12 mouse cellular contexts compared by ENCODE assay signal in the genomic region with DNA sequence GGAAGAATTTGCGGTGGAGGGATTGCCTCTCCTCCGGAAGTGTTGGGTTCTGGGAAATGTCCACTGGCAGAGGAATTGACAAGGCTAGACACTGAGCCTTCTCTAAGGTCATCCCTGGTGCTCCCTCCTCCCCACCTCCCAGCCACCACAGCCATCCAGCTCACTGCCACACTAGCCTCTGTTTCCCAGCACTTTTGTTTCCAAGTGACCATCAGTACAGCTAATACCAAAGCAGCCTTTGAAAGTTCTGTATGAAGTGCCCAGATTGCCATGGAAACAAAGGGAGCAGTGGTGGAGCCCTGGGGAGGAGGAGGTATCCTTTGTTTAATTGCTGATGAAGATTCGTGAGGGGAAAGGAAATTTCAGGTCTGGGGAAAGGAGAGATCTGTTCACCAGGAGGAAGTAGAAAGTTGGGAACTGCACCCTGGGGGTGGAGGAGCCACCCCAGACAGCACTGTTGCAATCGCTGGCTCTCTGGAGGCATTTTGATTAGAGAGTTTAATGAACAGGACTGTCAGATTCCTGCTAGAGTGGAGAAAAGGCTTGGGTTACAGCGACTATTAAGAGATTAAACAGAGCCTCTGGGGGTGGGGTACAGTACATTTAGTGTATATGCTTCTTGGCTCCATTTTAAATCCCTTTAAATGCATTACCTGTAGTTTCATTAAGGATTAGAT. TPM values are rescaled to one million over a fixed set of nuclear protein-coding genes. Genes with fewer than 3 reads are reported as not detected.
A peak's percentile ranks its signal among the peaks of the same experiment; 100 is the strongest.
DNase-seq lines count a peak whose midpoint lies in the region; ATAC-seq lines count a peak whose summit lies in the region.
"Had no signal": no experiment of that assay in that cellular context is flagged by ENCODE, and none has a peak within 500 bp of the region (broad histone marks: within the 10 kb centered on the region; RNA-seq: fewer than 3 reads in every experiment).

No protein-coding gene starts in this region.

- WGBS in forebrain, embryonic 12.5 days = 23% methylated on average over 5 of the region's 5 CpGs
- WGBS in midbrain, embryonic 10.5 days = 34% methylated on average over 5 of the region's 5 CpGs

- peak; percentile 70 for ATAC-seq in forebrain, embryonic 12.5 days (ENCODE audit: low FRiP score)

- H3K4me1 ChIP-seq in forebrain, embryonic 12.5 days = peaks cover 31% of the 10 kb centered on the region
- peaks cover 30% of the 10 kb centered on the region for H3K4me1 ChIP-seq in midbrain, embryonic 10.5 days

- no peaks in the 10 kb centered on the region for H3K27me3 ChIP-seq in forebrain, embryonic 12.5 days
- H3K27me3 ChIP-seq in midbrain, embryonic 10.5 days (ENCODE audit: low read depth, poor library complexity, severe bottlenecking) = no peaks in the 10 kb centered on the region

- no peak overlapping the region for H3K4me3 ChIP-seq in forebrain, embryonic 12.5 days (replicated peaks)
- H3K4me3 ChIP-seq in midbrain, embryonic 10.5 days = no peak overlapping the region

- H3K27ac ChIP-seq in forebrain, embryonic 12.5 days = peak overlapping the region; percentile 56; the same call in 1 of the 2 replicates
- peak overlapping the region; percentile 76 for H3K27ac ChIP-seq in midbrain, embryonic 10.5 days (replicated peaks)

- no peak overlapping the region for H3K9ac ChIP-seq in forebrain, embryonic 12.5 days

- peak; percentile 81 for DNase-seq in Muller cell, postnatal 12 days (ENCODE audit: inconsistent ontology term)
- peak; percentile 65 for DNase-seq in ZHBTc4 (ENCODE audit: low read depth, low spot score)
- DNase-seq in midbrain, embryonic 10.5 days (ENCODE audit: low spot score) = peak; percentile 29
- no peak for DNase-seq in cerebellum, postnatal 10 days
- no peak for DNase-seq in T-cell, adult 2 months (ENCODE audit: low spot score)
- DNase-seq in kidney, adult 8-10 months = no peak
- DNase-seq: heart, postnatal 36 days; kidney, postnatal 36 days; lung, postnatal 10 days; spleen, adult 18-20 months; thymus, postnatal 25 days had no signal

- H3K9me3 ChIP-seq in forebrain, embryonic 12.5 days = no peaks in the 10 kb centered on the region
- H3K9me3 ChIP-seq in midbrain, embryonic 10.5 days (replicated peaks) = no peaks in the 10 kb centered on the region

- H3K36me3 ChIP-seq in forebrain, embryonic 12.5 days (replicated peaks) = no peaks in the 10 kb centered on the region
- H3K36me3 ChIP-seq in midbrain, embryonic 10.5 days = no peaks in the 10 kb centered on the region

- H3K4me2 ChIP-seq in forebrain, embryonic 12.5 days = peak overlapping the region; percentile 8; the same call in 1 of the 2 replicates

RNA-seq across cellular contexts. Expression of gene Ccdc3, which starts 20.6 kb away (rescaled TPM):
- 2.9 and 4.0 TPM in 2 replicates for polyA plus RNA-seq in forebrain, embryonic 12.5 days (2016; fragmentation: Nextera tagmentation; extraction: Ambion mirVana)
- 3.6 and 4.4 TPM in 2 replicates for polyA plus RNA-seq in midbrain, embryonic 10.5 days (2016; fragmentation: Nextera tagmentation; extraction: Ambion mirVana)

RNA-seq across cellular contexts. Expression of gene Optn, which starts 53.1 kb away (rescaled TPM):
- polyA plus RNA-seq in forebrain, embryonic 12.5 days (2016; fragmentation: Nextera tagmentation; extraction: Ambion mirVana) = 2.5 and 3.3 TPM in 2 replicates
- 3.4 and 4.4 TPM in 2 replicates for polyA plus RNA-seq in midbrain, embryonic 10.5 days (2016; fragmentation: Nextera tagmentation; extraction: Ambion mirVana)

Comparison
In these comparisons a context has a peak if more than half of its experiments do, and no peak if none do; other contexts are left out.
1. DNase-seq: peak in Muller cell, postnatal 12 days (single experiment), ZHBTc4 (single experiment) and midbrain, embryonic 10.5 days (single experiment); none in cerebellum, postnatal 10 days (0 of 2), T-cell, adult 2 months (single experiment) and kidney, adult 8-10 months (0 of 2).